Mouse (Mus musculus): ENCODE results near the gene Cul3. TPM values are rescaled to one million over a fixed set of nuclear protein-coding genes. Genes with fewer than 3 reads are reported as not detected.

Gene Cul3
- polyA plus RNA-seq, 1 experiment from 2014 or later = 29.5 TPM

DNA sequence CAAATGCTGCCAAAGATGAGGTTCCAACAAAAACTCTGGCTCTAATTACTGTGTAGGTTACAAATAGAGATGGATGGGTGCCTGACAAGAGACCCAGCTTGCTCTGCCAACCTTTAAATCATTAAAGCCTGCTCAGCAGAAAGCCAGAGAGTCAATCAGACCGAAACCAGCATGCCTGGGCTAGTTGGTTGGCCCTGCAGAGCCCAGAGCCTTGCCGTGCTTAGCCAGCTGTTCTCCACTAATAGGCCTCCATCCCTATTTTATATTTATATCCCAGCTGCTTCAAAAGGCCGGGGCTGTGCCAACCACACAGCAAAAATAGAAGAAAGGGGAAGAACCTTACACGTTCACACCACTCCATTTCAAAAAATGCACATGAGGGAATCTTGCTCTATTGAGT is 119.1 kb downstream of the Cul3 start:
- Histone ChIP-seq H3K4me2 (replicated peaks) (no peak overlapping the region), H3K27ac (no peak overlapping the region), H3K9ac (no peak overlapping the region), H3K4me1 (replicated peaks) (no peaks in the 10 kb centered on the region), H3K36me3 (no peaks in the 10 kb centered on the region), H3K27me3 (replicated peaks) (no peaks in the 10 kb centered on the region), H3K9me3 (no peaks in the 10 kb centered on the region), H3K4me3 (replicated peaks) (no peak overlapping the region)
- no peak for ATAC-seq
- WGBS = 70% methylated on average over 4 of the region's 4 CpGs

DNA sequence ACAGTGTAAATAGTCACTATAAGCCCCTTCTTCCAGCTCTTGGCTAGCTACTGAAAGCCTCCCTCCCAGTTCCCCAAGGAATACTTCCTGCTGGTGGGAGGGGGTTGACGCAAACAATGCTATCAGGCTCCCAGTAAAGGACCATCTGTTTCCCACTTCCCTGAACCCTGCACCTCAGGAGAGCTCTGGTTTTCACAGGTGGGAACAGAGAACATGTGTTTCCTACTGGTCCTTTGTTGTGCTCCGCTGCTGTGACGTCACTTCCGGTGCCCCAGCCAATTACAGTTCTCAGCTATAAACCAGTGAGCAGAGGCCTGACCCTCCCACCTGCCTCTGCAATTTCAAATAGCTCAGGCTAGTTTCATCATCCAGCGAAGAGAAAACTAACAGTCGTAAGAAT is 122.0 kb downstream of the Cul3 start, which contains the start of gene Fam124b:
Fam124b (minus strand) TSS at position 206 of the 400 bp plus-strand sequence.
- no peak within 1 kb of the TSS for H3K9ac ChIP-seq
- no peaks in the 10 kb centered on the region for H3K4me1 ChIP-seq (replicated peaks)
- H3K4me2 ChIP-seq (replicated peaks) = no peak within 1 kb of the TSS
- no peaks in the 10 kb centered on the region for H3K27me3 ChIP-seq (replicated peaks)
- no peak within 1 kb of the TSS for H3K4me3 ChIP-seq (replicated peaks)
- H3K36me3 ChIP-seq = no peaks in the 10 kb centered on the region
- H3K27ac ChIP-seq = no peak within 1 kb of the TSS
- WGBS = 69% methylated on average over 6 of the region's 6 CpGs
- H3K9me3 ChIP-seq = no peaks in the 10 kb centered on the region
- peak; percentile 45; the same call in 1 of the 2 replicates for ATAC-seq

Other genes starting within 250 kb of the Cul3 start
- 0.93 and 1.0 TPM in 2 replicates for gene Fam124b, start 122.0 kb downstream of the Cul3 start, polyA plus RNA-seq (2015; fragmentation: Nextera tagmentation; extraction: Ambion mirVana)
- gene Gm45261, start 121.0 kb upstream of the Cul3 start, polyA plus RNA-seq (2015; fragmentation: Nextera tagmentation; extraction: Ambion mirVana) = not detected in 2 replicates